Mouse (Mus musculus) layer of hippocampus, postnatal 36 days (tissue): ENCODE results near the gene S100a8. TPM values are rescaled to one million over a fixed set of nuclear protein-coding genes. Genes with fewer than 3 reads are reported as not detected.

ENCODE experiments used
- DNase-seq, 2 experiments: peaks; one replicate each; pipeline ENCODE4 v3.0.0; 2022
- total RNA-seq, 2 experiments: library from RNA; stranded (reverse); gene quantifications; 2 replicates each; pipeline ENCODE4 v1.2.3; 2021

S100a8 gene
- under 1 TPM in 1 of 2 experiments, not detected in 1; 0.91 TPM for total RNA-seq

DNA sequence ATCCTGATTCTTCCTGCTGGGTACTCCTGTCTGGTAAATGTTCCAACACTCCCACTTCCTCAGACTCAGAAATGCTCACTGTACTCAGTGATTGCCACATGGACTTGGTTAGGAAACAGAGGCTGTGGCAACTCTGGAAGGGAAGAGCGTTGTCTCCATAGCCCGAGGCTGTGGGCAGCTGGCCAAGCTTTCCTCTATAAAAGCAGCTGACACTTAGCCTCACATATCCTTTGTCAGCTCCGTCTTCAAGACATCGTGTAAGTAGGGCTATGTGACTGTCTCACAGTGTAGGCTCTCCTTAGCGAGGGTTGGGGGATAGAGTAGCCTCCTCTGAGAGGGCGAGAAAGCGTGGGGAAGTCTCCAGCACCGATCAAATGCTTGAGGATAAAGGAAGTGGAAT is at the start of gene S100a8:
Gene S100a8 (plus strand): TSS at position 133 of the 400 bp plus-strand sequence.
- no peak for DNase-seq

DNA sequence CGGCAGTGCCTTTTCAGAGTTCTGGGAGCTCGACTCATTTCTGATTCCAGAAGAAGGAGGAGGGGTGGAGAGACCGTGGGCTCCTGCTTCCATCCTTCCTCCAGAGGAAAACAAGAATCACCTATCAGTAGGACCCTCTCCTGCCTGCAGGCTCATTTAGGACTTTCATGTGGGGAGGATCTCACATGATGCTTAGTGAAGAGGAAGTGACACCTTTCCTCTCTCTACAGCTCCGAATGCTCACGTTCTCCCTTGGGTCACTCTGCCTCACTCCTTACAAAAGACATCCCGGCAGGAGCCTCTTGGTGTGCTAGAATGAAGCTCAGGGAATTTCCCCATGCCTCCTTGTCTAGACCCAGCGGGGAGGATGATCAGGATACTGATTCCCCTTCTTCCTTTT is 47.2 kb upstream of the S100a8 start:
- DNase-seq, result no peak

DNA sequence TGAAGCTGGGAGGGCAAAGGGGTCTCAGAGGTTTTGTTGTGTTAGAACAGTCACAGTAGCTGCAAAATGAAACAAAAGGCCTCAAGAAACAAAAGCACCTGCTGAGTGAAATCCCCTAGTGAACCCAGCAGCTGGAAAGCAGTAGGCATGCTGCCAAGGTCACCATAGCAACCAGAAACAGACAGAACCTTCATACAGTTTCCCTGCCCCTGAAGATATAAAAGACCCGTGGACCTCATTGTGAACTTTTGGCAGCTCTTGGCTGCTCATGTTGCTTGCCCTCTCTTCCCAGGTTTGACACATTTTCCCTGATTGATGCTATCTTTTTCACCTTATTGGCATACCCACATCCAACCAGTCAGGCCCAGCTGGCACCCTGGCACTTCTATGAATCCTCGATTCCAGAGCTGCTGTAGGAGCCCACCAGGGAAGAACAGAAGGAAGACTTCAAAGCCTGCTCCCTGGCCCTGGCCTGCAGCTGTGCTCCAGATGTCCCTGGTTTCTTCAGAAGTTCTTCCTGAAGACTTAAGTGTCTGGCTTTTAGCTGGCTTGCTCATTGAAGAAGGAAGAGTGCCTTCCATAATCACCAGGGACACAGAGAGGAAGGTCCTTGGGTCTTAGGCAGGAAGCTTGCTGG is 45.2 kb upstream of the S100a8 start:
- DNase-seq, result no peak

DNA sequence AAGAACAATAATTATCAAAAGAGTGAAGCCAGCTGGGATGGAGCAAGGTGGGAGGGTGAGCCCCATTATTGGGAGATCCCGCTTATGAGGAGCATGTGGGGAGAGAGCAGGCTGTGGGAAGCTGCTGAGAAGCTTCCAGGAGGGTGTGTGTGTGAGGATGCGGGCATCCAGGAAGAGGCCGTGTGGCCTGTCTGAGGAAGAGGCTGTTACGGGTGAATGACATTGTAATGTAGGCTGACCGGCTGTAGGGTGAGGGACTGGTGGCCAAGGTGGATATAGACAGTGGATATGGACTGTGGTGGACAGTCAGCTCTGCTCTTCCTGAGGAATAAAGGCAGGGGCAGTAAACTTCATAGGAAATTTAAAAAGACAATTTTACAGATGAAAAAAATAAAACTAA is 43.3 kb upstream of the S100a8 start:
- no peak for DNase-seq

DNA sequence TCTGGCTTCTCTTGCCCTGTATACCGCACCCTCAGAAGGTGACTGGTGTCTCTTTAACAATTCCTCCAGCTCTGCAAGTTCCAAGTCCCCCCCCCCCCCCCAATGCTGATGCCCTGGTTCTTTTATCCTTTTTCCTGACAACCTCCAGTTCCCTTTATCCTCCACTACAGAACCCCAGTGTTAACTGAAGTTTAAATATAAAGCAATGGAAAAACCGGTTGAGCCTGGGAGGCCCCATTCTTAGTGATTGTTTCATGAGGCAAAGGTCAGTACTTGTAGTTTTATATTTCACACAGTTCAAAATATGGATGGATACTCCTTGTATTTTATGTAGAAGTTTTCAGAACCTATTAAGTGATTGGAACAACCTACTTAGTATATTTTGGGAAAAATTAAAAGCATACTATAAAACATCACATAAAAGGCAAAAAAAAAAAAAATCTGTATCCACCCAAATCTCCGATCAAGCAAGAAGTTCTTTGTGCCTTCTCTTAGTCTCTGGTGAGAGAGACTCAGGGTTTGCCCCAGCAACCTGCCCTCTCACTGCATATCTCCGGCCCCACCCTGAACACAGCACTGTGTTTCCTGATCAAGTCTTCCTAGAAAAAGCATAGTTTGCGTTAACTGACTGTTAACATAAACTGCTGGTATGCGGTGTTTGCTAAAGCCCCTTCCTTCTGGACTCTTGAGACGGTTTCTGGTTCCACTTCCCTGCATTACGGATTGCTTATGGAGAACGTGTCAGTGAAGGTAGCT is 42.3 kb upstream of the S100a8 start:
- DNase-seq, result no peak

DNA sequence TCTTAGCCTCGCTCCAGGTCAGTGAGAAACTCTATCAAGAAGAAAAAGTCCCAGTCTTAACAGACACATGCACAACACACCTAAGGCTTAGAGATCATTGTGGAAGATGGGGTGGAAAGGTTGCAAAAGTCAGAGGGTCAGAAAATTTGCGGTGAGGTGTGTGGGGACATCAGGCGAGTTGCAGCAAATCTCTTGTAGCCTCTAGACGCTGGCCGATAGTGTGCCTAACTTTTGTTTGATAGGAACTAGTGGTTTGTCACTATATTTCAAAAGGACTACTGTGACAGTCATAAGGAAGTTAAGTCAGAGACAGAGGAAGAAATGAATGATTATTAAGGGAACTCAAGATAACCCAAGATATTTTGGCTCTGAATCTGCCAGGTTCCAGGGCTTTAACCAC is 41.4 kb upstream of the S100a8 start:
- DNase-seq, result no peak

DNA sequence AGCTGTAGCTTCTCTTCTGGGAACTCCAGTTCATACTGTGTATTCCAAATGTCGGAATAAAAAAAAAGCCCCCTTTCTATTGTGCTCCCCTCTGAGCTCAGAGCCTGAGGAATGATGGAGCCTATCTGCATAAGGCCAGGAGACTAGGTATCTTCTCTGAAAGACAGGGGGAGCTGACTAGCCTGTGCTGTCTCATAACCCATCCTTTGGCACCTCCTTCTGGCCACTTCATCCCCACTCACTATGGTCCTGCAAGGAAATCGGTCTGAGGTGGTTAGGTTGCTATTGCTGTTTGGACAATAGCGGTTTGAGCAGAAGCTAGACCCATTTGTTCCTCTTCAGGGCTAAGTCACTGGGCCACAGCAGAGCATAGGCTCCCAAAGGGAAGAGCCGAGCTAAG is 41.0 kb upstream of the S100a8 start:
- no peak for DNase-seq

DNA sequence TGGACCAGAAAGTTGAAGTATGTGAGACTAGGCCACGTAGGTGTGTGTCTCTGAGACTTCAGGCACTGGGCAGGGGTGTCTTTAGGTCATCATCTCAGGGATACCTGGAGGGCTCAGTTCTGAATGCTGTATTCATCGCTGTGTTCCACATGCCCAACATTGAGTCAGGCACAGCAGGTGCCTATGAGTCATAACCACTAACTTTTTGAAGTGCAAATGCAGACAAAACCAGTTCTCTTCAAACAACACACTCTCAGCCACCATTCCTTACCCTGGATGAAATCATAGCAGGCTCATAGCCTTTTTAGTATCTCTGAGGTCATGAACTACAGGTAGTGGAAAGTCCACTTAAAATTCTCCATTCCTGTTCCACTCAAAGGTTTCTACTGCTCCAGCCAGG is 39.5 kb upstream of the S100a8 start:
- no peak for DNase-seq

DNA sequence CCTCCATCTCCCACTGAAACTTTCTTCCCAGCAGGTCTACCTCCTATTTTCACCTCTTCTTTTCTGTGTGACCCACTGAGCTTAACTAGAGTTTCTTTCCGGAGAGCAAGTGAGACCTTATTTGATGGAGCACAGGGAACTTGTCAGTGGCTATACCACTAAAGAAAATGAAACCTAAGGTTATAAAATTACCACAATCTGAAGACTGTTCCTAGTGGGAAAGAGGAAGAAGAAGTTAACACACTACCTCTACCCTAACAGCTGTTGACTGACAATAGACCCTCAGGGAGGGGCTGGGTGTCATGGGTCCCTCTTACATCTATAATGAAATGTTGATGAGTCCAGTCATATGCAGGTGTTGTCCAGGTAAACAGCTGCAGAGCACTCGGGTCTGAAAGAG is 36.8 kb upstream of the S100a8 start:
- no peak for DNase-seq

DNA sequence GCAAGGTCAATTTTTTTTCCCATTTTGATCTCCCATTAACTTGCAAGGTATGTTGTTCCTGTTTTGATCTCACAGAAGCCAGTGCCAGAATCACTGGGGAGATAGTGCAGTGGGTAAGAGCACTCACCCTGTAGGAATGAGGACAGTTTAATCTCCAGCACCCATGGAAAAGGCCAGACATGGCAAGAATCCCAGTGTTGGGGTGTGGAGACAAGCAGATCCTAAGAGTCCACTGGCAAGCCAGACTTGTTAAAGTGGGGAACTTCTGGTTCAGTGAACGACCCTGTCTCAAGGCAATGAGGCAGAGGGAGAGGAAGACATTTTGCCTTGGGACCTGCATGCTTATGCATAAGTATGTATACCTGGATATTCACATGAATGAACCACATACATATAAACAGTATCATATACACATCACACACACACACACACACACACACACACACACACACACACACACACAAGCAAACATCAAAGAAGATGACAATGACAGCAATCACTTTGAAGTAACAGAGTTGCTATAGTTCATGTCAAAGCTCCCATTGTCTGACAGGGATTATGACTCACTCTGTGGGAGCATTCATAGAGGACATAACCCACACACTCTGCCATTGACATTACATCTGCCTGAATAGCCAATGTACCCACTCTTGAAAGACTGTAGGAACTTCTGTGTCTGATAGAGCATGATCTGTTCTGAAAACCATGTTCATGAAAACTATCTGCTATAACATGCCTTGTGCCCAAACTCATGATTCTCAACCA is 30.1 kb upstream of the S100a8 start:
- no peak for DNase-seq

DNA sequence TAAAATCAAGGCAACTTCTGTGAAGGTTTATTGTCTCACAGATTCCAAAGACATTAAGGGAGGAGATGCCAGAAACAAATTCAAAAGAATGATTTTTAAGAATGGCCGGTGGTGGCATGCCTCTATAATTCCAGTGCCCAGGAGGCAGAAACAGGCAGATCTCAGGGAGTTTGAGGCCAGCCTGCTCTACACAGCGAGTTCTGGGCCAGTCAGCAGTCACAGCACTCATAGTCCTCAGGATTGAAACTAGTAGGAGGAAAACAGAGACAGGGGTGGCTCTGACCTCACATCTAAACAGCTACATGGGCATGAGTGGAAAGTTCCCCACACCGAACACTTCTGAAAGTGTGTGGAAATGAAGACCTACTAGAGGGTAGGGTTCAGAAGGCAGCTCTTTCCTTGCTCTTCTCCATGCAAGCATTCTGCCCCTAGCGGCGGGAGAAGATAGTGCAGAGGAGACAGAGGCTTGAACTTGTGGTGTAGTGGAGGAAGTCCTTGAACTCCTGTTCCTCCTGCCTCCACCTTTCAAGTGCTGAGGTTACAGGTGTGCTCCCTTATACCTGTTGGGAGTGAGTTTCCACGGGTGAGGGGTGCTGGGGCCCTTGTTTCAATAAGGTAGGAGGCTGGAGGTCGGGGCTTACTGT is 29.1 kb upstream of the S100a8 start:
- no peak for DNase-seq

DNA sequence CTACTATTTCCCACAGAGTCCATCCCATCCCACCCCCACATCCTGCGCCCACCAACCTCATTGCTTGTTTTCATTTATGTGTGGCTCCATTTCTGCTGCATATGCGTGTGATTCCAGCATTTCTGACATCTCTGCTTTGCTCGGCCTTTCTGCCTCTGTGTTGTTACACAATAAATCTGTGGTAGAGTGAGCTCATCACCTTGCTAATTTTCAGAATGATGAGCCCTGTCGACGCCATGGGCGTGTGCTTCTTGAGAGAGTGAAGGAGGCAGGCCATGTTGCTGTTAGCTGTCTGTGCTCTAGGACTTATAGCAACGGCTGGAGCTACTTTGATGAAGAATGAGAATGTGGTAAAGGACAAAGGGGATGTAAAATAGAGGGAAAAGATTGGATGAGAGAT is 27.8 kb upstream of the S100a8 start:
- no peak for DNase-seq

DNA sequence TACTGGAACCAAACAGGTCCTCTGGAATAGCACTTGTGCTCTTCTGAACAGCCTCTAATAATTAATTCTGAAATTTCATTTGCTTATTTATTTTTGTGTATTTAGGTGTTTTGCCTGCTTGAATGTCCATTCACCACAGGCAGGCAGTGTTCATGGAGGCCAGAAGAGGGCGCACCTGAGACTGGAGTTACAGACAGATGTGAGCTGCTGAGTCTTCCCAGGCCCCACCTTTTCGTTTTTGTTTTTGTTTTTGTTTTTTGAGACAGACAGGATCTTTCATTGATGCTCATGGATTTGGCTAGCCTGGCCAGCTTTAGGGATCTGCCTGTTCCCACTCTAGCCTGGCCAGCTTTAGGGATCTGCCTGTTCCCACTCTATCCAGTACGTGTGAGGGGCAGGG is 24.6 kb upstream of the S100a8 start:
- DNase-seq, result peak in 1 of 2 experiments; percentile 16

DNA sequence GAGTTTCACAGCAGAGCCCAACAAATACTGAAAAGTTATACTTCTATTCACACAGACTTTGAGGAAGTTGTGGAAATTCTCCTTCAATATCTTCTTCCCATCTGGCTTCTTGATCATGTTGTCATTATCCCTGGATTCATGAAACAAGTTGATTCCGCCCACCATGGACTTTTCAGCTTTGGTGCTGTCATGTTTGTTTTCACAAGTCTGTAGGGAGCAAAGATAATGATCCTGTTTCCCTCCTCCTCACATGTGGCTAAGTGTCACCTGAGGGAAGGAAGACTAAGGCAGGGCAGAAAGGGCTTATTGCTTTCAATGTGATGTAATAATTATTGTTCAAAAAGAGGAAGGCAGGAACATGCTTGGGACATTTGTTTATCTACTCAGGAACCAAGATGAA is 21.5 kb upstream of the S100a8 start:
- DNase-seq, result no peak

DNA sequence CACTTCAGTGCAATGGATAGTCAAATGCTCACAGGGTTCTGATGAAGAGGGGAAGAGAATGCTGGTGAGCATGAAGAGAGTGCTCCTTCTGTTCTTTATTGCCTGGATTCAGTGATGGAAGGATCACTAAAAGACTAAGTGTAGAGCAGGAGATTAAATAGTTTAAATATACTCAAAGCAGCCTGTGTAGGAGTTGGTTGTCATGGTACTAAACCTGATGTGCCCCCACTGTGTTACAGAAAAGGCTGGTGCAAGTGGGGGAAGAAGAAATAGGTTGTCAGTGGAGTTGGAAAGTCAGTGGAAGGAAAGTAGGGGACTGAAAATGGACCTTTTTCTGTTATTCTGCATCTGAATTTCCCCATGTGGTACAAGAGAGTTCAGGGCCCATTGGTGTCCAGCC is 19.8 kb upstream of the S100a8 start:
- no peak for DNase-seq

DNA sequence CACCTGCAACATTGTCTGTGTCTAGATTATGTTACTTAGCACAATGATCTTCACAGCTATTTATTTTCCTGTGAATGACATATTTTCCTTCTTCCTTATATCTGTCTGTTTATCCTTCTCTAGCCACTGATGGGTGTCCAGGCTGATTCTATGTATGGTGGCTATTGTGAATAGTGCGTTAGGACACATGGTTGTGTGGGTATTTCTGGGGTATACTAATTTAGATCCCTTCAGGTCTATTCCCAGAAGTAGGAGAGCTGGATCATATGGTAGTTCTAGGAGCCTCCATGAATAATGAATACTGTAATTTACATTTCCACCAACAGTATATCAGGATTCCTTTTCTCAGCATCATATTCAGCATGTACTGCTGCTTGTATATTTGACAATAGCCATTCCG is 18.9 kb upstream of the S100a8 start:
- DNase-seq, result no peak

DNA sequence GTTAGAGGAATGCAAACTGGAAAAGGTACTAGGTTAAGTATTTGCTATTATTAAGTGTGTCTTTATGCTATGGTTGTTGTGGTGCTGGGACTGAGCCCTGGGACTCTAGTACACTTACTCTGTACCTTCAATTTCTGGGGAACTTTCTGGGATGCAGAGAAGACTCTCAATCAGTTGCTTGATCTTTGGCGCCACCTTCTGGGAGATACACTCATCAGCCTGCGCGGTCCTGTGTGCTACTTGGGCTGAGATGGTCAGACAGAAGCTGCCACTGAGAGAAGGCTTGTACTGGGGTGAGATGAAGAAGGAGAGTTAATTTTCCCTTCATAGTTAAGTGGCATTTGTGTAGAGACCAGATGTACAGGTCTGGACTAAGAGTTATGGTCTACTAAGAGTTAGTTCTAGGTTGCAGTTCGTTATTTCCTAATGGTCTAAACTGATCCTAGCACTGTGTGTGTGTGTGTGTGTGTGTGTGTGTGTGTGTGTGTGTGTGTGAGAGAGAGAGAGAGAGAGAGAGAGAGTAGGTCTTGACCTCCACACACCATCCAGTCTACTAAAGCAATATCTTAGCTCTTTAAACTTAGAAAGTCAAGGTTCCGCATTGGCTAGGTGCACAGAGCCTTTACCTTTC is 15.8 kb upstream of the S100a8 start:
- peak; percentile 66 to 75 for DNase-seq

DNA sequence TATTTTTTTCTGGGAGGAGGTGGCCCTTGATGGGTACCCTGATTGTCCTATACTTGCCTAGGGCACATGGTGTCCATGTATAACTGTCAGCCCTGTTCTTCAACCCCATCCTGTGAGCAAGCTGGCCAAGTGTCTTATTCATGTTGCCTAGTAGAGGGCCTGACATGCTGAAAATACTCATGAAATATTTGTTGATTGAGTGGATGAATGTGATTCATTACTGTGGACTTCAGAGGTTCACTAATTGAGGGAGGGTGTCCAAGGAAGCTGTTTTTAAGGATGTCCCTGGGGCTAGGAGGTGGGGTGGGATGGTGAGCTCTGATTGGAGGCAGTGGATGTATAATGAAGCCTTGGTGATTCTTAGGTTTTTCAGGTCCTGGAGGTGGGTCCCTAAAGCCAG is 15.1 kb upstream of the S100a8 start, which contains the start of gene S100a7a:
Gene S100a7a (plus strand): TSS at position 301 of the 400 bp plus-strand sequence.
- no peak for DNase-seq

DNA sequence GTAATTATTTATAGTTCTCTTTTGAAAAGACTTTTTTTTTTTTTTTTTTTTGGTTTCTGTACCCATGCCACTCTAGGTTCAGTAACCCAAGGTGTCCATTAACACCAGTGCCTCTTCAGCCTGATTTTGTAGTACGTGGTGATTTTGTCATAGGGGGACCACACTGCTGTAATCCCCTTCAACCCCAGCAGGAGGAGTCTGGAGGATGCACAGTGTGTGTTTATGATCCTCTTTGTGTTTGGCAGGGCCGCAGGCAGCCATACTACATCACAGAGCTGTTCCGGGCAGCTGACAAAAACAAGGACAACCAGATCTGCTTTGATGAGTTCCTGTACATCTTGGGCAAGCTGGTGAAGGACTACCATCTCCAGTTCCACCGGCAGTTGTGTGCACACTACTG is 11.4 kb upstream of the S100a8 start:
- no peak for DNase-seq

DNA sequence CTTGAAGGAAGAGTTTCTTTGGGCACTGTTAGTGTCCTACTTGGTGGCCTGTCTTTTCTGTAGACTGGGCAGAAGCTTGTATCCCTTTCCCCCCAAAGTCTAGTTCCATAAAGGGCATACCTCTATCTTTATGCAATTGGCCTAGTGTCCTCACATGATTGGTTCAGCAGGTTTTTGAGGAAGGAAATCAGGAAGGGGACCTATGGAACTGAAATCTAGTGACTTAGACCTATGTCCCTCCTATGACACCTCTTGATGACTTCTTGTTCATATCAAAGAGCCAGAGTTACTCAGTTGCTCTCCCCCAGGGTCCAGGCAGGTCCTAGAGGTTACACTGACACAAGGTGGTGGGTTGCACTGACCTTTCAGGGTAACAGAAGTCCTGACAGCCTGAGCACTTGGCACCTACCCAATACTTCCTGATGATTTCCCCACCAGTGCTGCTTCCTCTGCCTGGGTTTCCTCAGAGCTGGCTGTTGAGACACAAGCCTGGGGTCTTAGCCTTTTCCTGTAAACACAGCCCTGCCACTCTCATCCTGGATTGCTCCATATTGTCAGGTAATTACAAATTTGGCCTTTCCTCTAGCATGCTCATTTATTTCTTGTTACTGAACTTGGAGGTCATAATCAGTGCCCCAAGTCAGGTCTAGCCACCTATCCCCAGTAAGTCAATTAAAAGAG is 9.3 kb upstream of the S100a8 start:
- no peak for DNase-seq

DNA sequence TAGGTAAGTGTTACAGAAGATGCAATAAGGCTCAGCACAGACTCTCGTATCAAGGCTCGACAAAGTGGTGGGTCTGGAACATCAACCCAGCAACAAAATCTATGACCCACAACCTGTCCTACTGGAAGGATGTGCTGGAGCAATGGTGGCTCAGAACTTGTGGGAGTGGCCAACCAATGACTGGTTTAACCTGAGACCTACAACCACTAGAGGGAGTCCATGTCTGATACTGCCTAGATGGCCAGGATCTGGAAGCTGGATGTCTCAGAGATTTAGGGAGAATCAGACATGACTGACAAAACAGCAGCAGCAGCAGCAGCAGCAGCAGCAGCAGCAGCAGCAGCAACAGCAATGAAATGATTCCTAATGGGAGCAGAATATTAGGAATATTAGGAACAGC is 4.6 kb upstream of the S100a8 start:
- no peak for DNase-seq

DNA sequence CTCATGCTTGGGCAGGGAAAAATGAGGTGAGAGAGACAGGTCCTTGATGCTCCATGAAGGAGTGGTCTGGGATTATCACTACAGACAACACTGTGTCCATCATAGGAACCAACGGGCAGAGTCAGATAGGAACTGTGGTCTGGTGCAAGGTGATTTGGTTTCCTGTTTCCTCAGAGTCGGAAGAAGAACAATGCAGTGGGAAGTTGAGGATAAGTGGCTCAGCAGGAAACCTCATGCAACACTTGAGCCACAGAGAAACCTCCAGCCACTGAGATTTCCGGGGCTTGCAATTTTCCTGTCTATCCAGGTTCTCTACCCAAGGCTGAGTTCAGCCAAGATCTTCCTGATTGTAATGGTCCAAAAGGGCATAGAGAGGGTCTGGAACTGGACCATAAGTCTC is 9.9 kb downstream of the S100a8 start:
- DNase-seq, result no peak
